Mouse (Mus musculus) retina, postnatal 1 day (tissue): ENCODE data around the gene Exo1.

Source experiments
- DNase-seq: peaks from one replicate; pipeline ENCODE4 v3.0.0-alpha.2; 2012

Gene Exo1

DNA sequence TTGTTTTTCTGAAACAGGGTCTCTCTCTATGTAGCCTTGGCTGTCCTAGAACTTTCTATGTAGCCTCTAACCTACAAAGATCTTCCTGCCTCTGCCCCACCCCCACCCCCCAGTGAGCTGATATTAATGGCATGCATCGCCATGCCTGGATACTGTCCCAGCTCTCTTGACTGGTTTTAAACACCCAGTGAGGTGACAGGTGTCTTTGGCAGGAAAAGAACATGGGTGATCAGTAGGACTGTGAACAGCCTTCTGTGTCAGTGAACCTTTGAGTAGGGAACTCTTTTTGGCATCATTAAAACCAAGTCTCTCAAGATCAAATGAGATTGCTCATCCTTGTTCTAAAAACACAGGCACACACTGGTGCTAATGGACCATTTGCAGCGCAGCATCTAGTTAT lies 81.4 kb downstream of the Exo1 start:
- DNase-seq = no peak
